Mouse (Mus musculus) spleen, postnatal 14 days (tissue): ENCODE measurements around the gene Ppp5c.

Source experiments
- DNase-seq, 2 experiments: peaks; one replicate each; pipeline ENCODE4 v3.0.0; 2021 to 2022; ENCODE audit warnings: low spot score in 2 of 2

Ppp5c gene

DNA sequence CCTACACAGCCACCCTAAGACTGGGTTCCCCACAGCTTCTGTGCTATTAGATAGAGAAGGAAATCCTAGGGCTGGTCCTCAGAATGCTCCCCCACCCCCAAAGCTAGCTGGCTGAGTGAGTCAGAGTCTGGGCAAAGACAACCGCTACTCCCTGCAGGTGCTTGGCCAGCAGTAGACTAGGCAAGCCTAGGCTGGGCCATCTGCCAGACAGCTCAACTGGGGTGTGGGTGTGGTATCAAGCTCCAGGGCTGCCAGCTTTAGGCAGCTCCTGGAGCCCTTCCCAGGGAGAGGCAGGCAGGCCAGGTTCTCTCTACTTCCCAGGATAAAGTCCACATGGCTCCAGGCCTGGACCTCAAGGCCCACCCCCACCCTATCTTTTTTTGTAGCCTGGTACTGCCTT, 10.7 kb downstream of the Ppp5c start:
- DNase-seq = no peak

- no peak for DNase-seq
These were observed 12.3 kb downstream of the Ppp5c start for GRCm38 (mm10) chr7:17015381-17015780.

GRCm38 (mm10) chr7:17011909-17012590, 15.7 kb downstream of the Ppp5c start:
- no peak for DNase-seq

GRCm38 (mm10) chr7:17010010-17010347, 17.7 kb downstream of the Ppp5c start:
- DNase-seq = no peak

DNA sequence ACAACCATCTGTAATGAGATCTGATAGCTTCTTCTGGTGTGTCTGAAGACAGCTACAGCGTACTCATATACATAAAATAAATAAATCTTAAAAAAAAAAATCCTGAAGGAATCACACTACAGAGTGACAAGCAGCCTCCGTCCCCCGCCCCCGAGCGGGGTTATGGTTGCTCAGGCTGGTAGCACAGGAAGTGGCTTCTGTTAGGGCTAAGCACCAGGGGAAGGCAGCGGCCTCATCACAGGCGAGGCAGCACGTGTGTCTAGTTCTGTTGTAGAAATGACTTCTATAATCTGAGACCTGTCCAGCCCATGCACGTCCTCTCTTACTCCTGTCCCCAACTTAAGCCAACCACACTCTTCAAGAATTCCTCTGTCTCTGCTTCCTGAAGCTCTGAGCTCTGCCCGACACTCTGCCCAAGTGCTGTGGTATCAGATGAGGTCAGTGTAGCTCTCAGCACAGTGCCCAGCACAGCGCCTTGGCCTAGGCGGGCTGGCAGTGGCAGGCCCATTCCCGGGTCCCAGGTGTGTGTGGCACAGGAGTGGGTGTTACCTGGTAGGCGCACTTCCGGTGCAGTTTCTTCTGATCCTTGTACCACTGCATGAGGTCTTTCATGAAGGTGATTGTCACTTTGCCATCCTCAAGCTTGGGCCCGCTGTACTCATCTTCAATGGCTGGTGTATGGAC, 18.3 kb downstream of the Ppp5c start:
- DNase-seq = no peak

GRCm38 (mm10) chr7:17007300-17007699, 20.4 kb downstream of the Ppp5c start:
- no peak for DNase-seq

GRCm38 (mm10) chr7:17004716-17005115, 23.0 kb downstream of the Ppp5c start:
- no peak for DNase-seq

DNA sequence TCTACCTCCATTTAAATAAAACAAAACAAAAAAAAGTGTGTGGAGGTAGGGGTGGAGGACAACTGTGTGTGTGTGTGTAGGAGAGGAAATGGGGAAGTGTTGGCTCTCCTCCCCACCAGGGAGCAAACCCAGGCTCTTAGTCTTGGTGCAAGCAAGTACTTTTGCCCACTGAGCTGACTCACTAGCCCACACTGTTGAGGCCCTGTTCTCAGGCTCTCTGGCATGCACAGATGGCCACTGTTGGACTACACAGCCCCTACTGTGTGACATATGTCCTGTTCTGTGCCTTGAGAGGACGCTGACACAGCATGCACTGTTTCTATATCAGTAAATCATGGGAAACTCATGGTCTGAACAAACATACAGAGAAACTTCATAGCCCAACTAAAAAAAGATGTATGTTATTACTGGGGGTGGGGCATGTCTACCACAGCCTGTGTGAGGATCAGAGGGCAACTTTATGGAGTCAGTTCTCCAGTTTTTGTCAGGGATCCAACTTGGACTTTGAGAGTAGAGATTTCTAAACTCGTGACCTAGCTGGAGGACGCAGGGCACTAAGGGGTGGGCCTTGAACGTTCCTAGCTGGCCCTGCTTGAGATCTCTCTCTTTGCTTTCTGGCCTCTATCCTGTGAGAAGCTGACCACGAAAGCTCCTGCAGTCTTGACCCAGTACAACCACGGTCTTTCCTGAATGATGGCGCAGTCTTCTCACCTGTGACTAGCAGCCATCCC, 24.3 kb downstream of the Ppp5c start:
- no peak for DNase-seq

GRCm38 (mm10) chr7:17002375-17003195, 25.1 kb downstream of the Ppp5c start:
- peak; percentile 55 to 73 for DNase-seq

DNA sequence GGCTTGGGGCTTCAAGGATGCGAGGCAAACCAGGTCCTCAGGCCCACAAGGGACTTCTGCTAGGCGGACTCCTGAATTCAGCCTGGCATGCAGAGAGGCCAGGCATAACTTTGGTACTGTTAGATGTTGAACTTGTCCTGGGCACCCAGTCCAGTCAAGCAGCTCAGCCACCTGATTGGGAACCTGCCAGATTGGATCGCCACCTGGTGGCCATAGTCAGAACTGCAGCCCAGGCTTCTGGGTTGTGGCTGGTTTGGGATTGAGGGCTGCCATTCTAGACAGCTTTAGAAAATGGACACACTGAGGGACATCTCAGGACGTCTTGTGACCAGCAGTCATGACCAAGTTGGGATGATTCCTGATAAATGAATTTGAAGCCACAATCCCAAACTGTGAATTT, 28.1 kb downstream of the Ppp5c start:
- peak; percentile 80 to 89 for DNase-seq

DNA sequence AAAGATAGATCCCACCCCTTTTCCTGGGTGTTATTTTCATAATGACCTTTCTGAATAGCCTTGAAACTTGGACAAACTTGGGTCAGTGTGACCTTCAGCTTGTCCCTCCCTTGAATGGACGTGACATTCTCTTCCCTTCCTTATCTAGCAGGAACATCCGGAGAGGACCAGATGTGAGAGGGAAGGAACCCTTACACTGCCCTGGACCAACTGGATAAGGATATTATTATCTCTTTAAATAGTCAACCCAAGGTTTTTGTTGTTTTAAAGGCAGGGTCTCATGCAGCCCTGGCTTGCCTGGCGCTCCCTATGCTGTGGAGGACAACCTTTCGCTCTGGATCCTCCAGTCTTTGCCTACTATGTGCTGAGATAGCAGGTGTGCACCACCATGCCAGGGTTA, 28.5 kb downstream of the Ppp5c start:
- DNase-seq = no peak

GRCm38 (mm10) chr7:16995345-16995744, 32.4 kb downstream of the Ppp5c start:
- no peak for DNase-seq

- no peak for DNase-seq
These were observed 33.3 kb downstream of the Ppp5c start for GRCm38 (mm10) chr7:16994400-16994799.

DNA sequence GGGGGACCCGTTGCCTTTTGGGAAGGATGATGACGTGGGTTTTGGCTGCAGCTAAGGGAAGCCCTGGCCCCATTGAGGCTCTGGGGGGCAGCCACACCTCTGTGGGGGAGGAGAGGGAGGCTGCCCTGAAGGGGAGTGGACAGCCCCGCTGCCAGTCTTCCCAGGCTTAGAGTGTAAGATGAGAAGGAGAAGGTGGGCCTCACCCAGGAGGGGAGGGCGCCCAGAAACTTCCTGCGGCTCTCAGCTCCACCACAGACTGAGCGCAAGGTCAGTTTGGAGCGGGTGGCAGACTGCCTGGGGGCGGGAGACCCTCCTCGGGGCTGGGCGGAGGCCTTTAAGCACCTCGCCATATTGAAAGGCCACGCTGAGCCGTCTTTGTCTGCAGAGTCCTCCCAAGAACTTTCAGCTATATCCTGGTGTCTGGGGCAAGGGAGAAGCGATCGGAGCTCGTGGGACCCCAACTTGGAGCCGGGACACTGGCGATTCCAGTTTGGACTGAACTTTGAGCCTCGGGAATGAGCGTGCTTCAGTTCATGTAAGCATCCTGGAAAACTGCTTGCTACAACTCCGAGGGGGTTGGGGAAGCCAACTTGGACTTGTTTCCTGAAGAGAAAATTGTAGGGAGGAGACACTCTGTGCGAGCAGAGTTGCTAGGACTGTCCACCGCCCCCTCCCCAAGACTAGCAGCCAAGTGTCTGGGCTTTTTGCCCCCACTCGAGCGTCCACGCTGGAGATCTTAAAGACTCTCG, 33.9 kb downstream of the Ppp5c start:
- DNase-seq = no peak

- DNase-seq = no peak
These were observed 35.3 kb downstream of the Ppp5c start, which contains the start of gene Ccdc8 for GRCm38 (mm10) chr7:16992451-16992807. Ccdc8 (plus strand) TSS chr7:16992708.

- no peak for DNase-seq
These were observed 35.9 kb downstream of the Ppp5c start for GRCm38 (mm10) chr7:16991681-16992450.

DNA sequence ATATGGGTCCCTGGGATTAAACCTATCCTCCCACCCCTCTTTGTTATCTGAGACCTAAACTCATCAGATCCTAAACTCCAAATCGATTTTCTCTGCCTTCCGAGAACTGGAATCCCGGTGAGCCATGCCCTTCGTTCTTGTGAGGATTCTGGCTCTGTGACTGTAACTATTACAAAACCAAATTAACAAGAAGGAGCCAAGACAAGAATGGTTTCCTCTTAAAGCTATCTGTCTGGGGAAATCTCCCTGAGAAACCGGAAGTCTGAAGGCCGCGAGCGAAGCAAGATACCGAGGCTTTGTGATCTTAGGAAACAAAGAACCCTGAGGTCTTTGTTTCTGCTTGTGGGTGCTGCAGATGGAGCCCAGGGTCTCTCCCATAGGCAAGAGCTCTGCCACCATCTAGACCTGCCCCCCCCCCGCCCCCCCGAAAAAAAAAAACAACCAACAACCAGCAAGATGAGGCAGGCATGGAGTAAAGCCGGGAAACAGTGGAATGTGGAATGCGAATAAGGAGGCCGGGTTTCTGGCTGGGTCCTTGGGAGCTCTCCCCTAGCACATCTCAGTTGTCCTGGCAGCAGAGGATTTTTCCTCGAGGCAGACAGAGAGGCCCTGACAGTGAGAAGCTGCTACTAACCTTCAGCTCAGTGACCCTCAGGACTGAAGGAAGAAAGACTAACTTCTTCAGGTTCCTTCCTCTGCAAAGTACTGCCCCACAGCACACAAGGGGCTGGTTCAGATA, 37.5 kb downstream of the Ppp5c start:
- DNase-seq = no peak

DNA sequence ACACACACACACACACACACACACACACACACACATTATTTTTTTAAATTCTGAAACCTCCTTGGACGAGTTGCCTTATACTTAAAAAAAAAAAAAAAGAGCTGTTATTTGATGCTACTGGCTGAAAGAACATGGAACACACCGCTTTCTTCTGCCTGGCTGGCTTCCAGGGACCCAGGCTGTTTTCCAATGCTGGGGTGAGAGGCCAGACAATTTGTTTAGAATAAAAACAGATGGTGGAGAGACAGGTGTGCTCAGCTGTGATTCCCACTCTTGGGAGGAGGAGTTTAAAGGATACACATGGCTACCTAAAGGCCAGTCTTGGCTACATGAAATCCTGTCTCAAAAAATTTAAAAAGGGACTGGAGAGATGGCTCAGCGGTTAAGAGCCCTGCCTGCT, 39.3 kb downstream of the Ppp5c start:
- no peak for DNase-seq

DNA sequence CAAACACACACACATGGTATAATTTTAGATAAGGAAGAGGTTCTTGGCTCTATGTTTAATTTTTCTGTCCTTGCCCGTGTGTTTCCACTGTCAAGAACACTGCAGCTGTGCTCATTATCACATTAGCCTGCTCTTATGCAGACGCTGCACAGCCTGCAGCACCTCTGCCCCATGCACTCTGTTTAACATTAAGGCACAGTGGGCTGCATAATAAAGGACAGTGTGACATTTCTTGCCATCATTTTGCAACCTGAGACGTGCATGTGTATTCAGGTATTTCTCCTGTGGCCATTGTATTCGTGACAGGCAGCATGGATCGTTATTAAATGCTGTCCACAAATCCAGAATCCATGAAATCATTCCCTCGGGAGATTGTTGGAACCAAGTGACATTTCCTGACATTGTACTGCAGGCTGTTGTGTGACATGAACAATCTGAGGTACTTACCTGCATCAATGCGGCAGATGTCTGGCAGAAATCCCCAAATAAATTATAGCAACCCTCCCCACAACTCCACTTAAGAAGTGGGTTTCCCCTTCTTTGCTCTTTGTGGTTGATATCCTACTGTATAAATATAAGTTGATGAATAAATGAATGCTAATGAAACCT, 40.1 kb downstream of the Ppp5c start:
- DNase-seq = no peak
